Mouse (Mus musculus) ES-Bruce4 (cell line): ENCODE results near the gene Lrig1.

Experiments
- CTCF ChIP-seq: IDR thresholded peaks from one replicate; pipeline ENCODE4 v1.8.1; 2011; ENCODE audit warnings: low read depth, low read length
- EP300 ChIP-seq: IDR thresholded peaks from 2 replicates; pipeline ENCODE4 v1.6.1; 2011; ENCODE audit warnings: low read depth, low read length; ENCODE audit not compliant: insufficient read depth
- POLR2A ChIP-seq: IDR thresholded peaks from one replicate; pipeline ENCODE4 v1.8.1; 2011; ENCODE audit warnings: low read length; ENCODE audit not compliant: insufficient read depth

DNA sequence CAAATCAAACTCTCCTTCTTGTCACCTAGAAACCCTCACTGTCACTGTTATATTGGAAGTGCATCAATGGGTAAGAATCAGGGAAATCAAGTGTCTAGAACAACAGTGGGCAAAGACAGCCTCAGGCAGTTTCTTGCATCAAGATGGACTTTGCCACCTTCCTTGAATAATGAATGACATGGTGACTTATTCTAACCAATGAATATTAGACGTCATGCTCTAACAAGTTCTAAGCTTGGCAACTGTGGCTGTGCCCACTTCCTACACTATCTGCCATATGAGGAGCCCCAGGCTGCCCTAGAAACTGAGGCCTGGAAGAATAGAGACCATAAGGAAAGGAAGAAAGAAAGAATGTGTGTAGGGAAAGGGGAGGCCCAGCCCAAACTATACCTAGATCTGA is 9.2 kb upstream of the Lrig1 start:
- TF ChIP-seq CTCF = no peak
- TF ChIP-seq POLR2A = no peak
- TF ChIP-seq EP300 = no peak
